ENCODE assay signal across 18 mouse cellular contexts in genomic region chr6:136108466-136108865, GRCm38 (mm10).
A peak's percentile ranks its signal among the peaks of the same experiment; 100 is the strongest.
DNase-seq lines count a peak whose midpoint lies in the region; ATAC-seq lines count a peak whose summit lies in the region.
"Had no signal": no experiment of that assay in that cellular context is flagged by ENCODE, and none has a peak within 500 bp of the region (broad histone marks: within the 10 kb centered on the region; RNA-seq: fewer than 3 reads in every experiment).

No protein-coding gene starts in this region.

- H3K36me3 ChIP-seq in forebrain, embryonic 14.5 days (ENCODE audit: control insufficient read depth, insufficient read depth, low read length) = no peaks in the 10 kb centered on the region
- H3K36me3 ChIP-seq in forebrain, embryonic 12.5 days (replicated peaks) = no peaks in the 10 kb centered on the region
- H3K36me3 ChIP-seq: embryonic facial prominence, embryonic 13.5 days had no signal

- no peak overlapping the region for H3K9ac ChIP-seq in forebrain, embryonic 14.5 days (ENCODE audit: low read length)
- H3K9ac ChIP-seq in forebrain, embryonic 12.5 days = no peak overlapping the region
- H3K9ac ChIP-seq: embryonic facial prominence, embryonic 13.5 days had no signal

- peaks cover 9% of the 10 kb centered on the region for H3K4me1 ChIP-seq in forebrain, embryonic 14.5 days (ENCODE audit: control insufficient read depth, insufficient read depth, low read length)
- 0 out of 2 replicates have a peak, but pooled peaks cover 4% of the 10 kb centered on the region for H3K4me1 ChIP-seq in forebrain, embryonic 12.5 days

- ATAC-seq in forebrain, embryonic 14.5 days = 0 out of 2 replicates have a peak, but pooled peaks have one; percentile 32
- ATAC-seq in forebrain, embryonic 12.5 days (ENCODE audit: low FRiP score) = no peak

- no peaks in the 10 kb centered on the region for H3K9me3 ChIP-seq in forebrain, embryonic 14.5 days (replicated peaks; ENCODE audit: control insufficient read depth, low read length)
- no peaks in the 10 kb centered on the region for H3K9me3 ChIP-seq in forebrain, embryonic 12.5 days
- H3K9me3 ChIP-seq: embryonic facial prominence, embryonic 13.5 days had no signal

- peak; percentile 57 for DNase-seq in forebrain, embryonic 14.5 days (ENCODE audit: low spot score)
- peak; percentile 15 for DNase-seq in kidney, postnatal 10 days
- DNase-seq in kidney, adult 9 months = no peak
- peak; percentile 21 for DNase-seq in right cerebral cortex, postnatal 14 days
- no peak for DNase-seq in right cerebral cortex, postnatal 25 days
- peak; percentile 24 for DNase-seq in retina, postnatal 7 days (ENCODE audit: low read depth, low spot score)
- DNase-seq: adrenal gland, postnatal 36 days; cerebellum, adult 11 months; embryo, embryonic 11 days; gastrocnemius, adult 2 months; heart, postnatal 4 days; kidney, adult 18-20 months; lung, postnatal 4 days; thymus, postnatal 25 days had no signal

- no peaks in the 10 kb centered on the region for H3K27me3 ChIP-seq in forebrain, embryonic 14.5 days (replicated peaks; ENCODE audit: control insufficient read depth, insufficient read depth, low read length)
- peaks cover 6% of the 10 kb centered on the region for H3K27me3 ChIP-seq in forebrain, embryonic 12.5 days
- H3K27me3 ChIP-seq: embryonic facial prominence, embryonic 13.5 days had no signal

- WGBS in forebrain, embryonic 14.5 days = 47% methylated on average over 3 of the region's 3 CpGs
- 79% methylated on average over 3 of the region's 3 CpGs for WGBS in forebrain, embryonic 12.5 days

- H3K4me2 ChIP-seq in forebrain, embryonic 14.5 days (ENCODE audit: low read length) = no peak overlapping the region
- no peak overlapping the region for H3K4me2 ChIP-seq in forebrain, embryonic 12.5 days
- H3K4me2 ChIP-seq: embryonic facial prominence, embryonic 13.5 days had no signal

- H3K4me3 ChIP-seq in forebrain, embryonic 14.5 days (ENCODE audit: low read depth, low read length) = no peak overlapping the region
- H3K4me3 ChIP-seq in forebrain, embryonic 12.5 days (replicated peaks) = no peak overlapping the region
- H3K4me3 ChIP-seq: embryonic facial prominence, embryonic 13.5 days; erythroblast, embryonic 14.5 days; gastrocnemius, adult 2 months had no signal

- no peak overlapping the region for H3K27ac ChIP-seq in forebrain, embryonic 14.5 days (ENCODE audit: low read depth, low read length)
- no peak overlapping the region for H3K27ac ChIP-seq in forebrain, embryonic 12.5 days
- H3K27ac ChIP-seq: embryonic facial prominence, embryonic 13.5 days; gastrocnemius, adult 2 months; kidney, postnatal 0 days had no signal

Comparison
In these comparisons a context has a peak if more than half of its experiments do, and no peak if none do; other contexts are left out.
1. DNase-seq: peak in forebrain, embryonic 14.5 days (single experiment), kidney, postnatal 10 days (single experiment), right cerebral cortex, postnatal 14 days (single experiment) and retina, postnatal 7 days (single experiment); none in kidney, adult 9 months (single experiment) and right cerebral cortex, postnatal 25 days (single experiment).